22 mouse cellular contexts compared by ENCODE assay signal in the genomic region with DNA sequence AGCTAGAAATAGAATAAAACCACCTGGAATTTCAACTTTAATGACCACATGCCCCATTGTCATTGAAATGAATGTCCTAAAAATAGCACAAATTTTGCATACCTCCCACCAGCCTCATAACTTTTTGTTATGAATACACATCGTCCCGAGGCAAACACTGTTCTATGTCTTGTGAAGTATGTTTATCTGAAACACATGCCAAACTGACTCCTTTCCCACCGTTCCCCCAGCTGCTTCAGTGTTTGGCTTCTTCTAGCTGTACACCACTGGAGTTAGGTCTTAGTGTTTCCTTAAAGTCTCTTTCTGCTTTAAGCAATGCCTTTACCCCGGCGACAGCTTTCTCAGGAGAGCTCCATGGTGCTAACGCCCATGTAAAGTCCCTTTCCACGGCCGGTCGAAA.
"Had no signal": no experiment of that assay in that cellular context is flagged by ENCODE, and none has a peak within 500 bp of the region (broad histone marks: within the 10 kb centered on the region; RNA-seq: fewer than 3 reads in every experiment).

No protein-coding gene starts in this region.

- H3K9ac ChIP-seq: kidney, embryonic 15.5 days; limb, embryonic 12.5 days; limb, embryonic 15.5 days; liver, embryonic 14.5 days; liver, postnatal 0 days; lung, embryonic 14.5 days; midbrain, embryonic 13.5 days; neural tube, embryonic 12.5 days; neural tube, embryonic 15.5 days; stomach, embryonic 15.5 days had no signal

- H3K9me3 ChIP-seq: kidney, embryonic 15.5 days; limb, embryonic 12.5 days; limb, embryonic 15.5 days; midbrain, embryonic 13.5 days; neural tube, embryonic 12.5 days; neural tube, embryonic 15.5 days; stomach, embryonic 15.5 days had no signal

- H3K27ac ChIP-seq: kidney, embryonic 15.5 days; limb, embryonic 12.5 days; limb, embryonic 15.5 days; liver, embryonic 14.5 days; macrophage; midbrain, embryonic 13.5 days; neural tube, embryonic 12.5 days; neural tube, embryonic 15.5 days; stomach, embryonic 15.5 days had no signal

- H3K4me3 ChIP-seq: kidney, embryonic 15.5 days; limb, embryonic 12.5 days; limb, embryonic 15.5 days; midbrain, embryonic 13.5 days; neural tube, embryonic 12.5 days; neural tube, embryonic 15.5 days; stomach, embryonic 15.5 days had no signal

- H3K36me3 ChIP-seq: kidney, embryonic 15.5 days; limb, embryonic 12.5 days; limb, embryonic 15.5 days; midbrain, embryonic 13.5 days; neural tube, embryonic 12.5 days; neural tube, embryonic 15.5 days; stomach, embryonic 15.5 days had no signal

- H3K27me3 ChIP-seq: kidney, embryonic 15.5 days; limb, embryonic 12.5 days; limb, embryonic 15.5 days; midbrain, embryonic 13.5 days; neural tube, embryonic 12.5 days; neural tube, embryonic 15.5 days; stomach, embryonic 15.5 days had no signal

- H3K4me1 ChIP-seq: kidney, embryonic 15.5 days; limb, embryonic 12.5 days; limb, embryonic 15.5 days; midbrain, embryonic 13.5 days; neural tube, embryonic 12.5 days had no signal

- ATAC-seq: liver, postnatal 0 days; lung, postnatal 0 days; midbrain, embryonic 13.5 days had no signal

- DNase-seq: kidney, postnatal 10 days; kidney, postnatal 4 days; left cerebral cortex, postnatal 4 days; liver, postnatal 0 days; lung, embryonic 14.5 days; right cerebral cortex, adult 18-20 months; right cerebral cortex, postnatal 25 days; spleen, adult 18-20 months; thymus, adult 2 months; thymus, postnatal 14 days; thymus, postnatal 4 days had no signal

- H3K4me2 ChIP-seq: kidney, embryonic 15.5 days; limb, embryonic 12.5 days; limb, embryonic 15.5 days; liver, embryonic 11.5 days; lung, embryonic 14.5 days; midbrain, embryonic 13.5 days; neural tube, embryonic 12.5 days; neural tube, embryonic 15.5 days; stomach, embryonic 15.5 days had no signal
